Mouse (Mus musculus) forebrain, embryonic 15.5 days (tissue): Measurements from ENCODE around the gene Aurkb. TPM values are rescaled to one million over a fixed set of nuclear protein-coding genes. Genes with fewer than 3 reads are reported as not detected.

Experiments
- ATAC-seq: fragments of 200-750 bp; cut with Nextera tagmentation; replicated peaks from 2 replicates; pipeline ENCODE4 v1.8.0; 2017; ENCODE audit warnings: mild to moderate bottlenecking, moderate TSS enrichment, moderate library complexity
- H3K27ac ChIP-seq: fragments of 300-500 bp; sonication (generic); replicated peaks from 2 replicates; pipeline ENCODE4 v1.5.1; 2015; ENCODE audit warnings: mild to moderate bottlenecking, inconsistent platforms
- H3K27me3 ChIP-seq: fragments of 300-500 bp; sonication (generic); 2 replicates; pipeline ENCODE4 v1.6.1; 2015; ENCODE audit warnings: inconsistent platforms
- H3K36me3 ChIP-seq: fragments of 300-500 bp; sonication (generic); 2 replicates; pipeline ENCODE4 v1.6.1; 2015; ENCODE audit warnings: mild to moderate bottlenecking, inconsistent platforms
- H3K4me1 ChIP-seq: fragments of 300-500 bp; sonication (generic); 2 replicates; pipeline ENCODE4 v1.6.1; 2015; ENCODE audit warnings: inconsistent platforms
- H3K4me2 ChIP-seq: fragments of 300-500 bp; sonication (generic); replicated peaks from 2 replicates; pipeline ENCODE4 v1.6.1; 2015; ENCODE audit warnings: mild to moderate bottlenecking, inconsistent platforms
- H3K4me3 ChIP-seq: fragments of 300-500 bp; sonication (generic); 2 replicates; pipeline ENCODE4 v1.5.1; 2015; ENCODE audit warnings: mild to moderate bottlenecking, inconsistent platforms
- H3K9ac ChIP-seq: fragments of 300-500 bp; sonication (generic); replicated peaks from 2 replicates; pipeline ENCODE4 v1.6.1; 2015; ENCODE audit warnings: mild to moderate bottlenecking, inconsistent platforms
- H3K9me3 ChIP-seq: fragments of 300-500 bp; sonication (generic); 2 replicates; pipeline ENCODE4 v1.6.1; 2016; ENCODE audit warnings: inconsistent platforms
- WGBS: fragments of 180-500 bp; shearing (Covaris S2); methylation state at CpG from one replicate; pipeline ENCODE4 v1.1.7; 2015; ENCODE audit warnings: mixed read lengths; 5-methylcytosine and 5-hydroxymethylcytosine counted together
- polyA plus RNA-seq: library from polyadenylated mRNA; unstranded; fragments of >200 nt; fragmentation: Nextera tagmentation; extraction: Ambion mirVana; gene quantifications from 2 replicates; pipeline ENCODE4 v1.2.1, GENCODE M21; 2015

The Aurkb gene
- polyA plus RNA-seq, 1 experiment from 2014 or later: 68.3 TPM

GRCm38 (mm10) chr11:69078041-69078440, 32.6 kb downstream of the Aurkb start:
- WGBS: 89% methylated on average over 6 of the region's 6 CpGs
- no peak overlapping the region for H3K4me2 ChIP-seq

GRCm38 (mm10) chr11:69078805-69079438, 33.5 kb downstream of the Aurkb start:
- 78% methylated on average over 5 of the region's 5 CpGs for WGBS
- no peak overlapping the region for H3K27ac ChIP-seq
- no peaks in the 10 kb centered on the region for H3K9me3 ChIP-seq
- H3K4me2 ChIP-seq: no peak overlapping the region
- H3K4me1 ChIP-seq: peaks cover 5% of the 10 kb centered on the region
- ATAC-seq: no peak
- no peaks in the 10 kb centered on the region for H3K27me3 ChIP-seq
- no peak overlapping the region for H3K9ac ChIP-seq
- H3K36me3 ChIP-seq: no peaks in the 10 kb centered on the region
- H3K4me3 ChIP-seq: no peak overlapping the region

More at GRCm38 (mm10) chr11:69078041-69078440, 32.6 kb downstream of the Aurkb start:
- Histone ChIP-seq H3K27me3 (no peaks in the 10 kb centered on the region), H3K9ac (no peak overlapping the region), H3K9me3 (no peaks in the 10 kb centered on the region), H3K4me1 (peaks cover 11% of the 10 kb centered on the region), H3K27ac (no peak overlapping the region), H3K36me3 (no peaks in the 10 kb centered on the region), H3K4me3 (no peak overlapping the region)
- ATAC-seq: no peak

GRCm38 (mm10) chr11:69080102-69080854, 34.8 kb downstream of the Aurkb start:
- Histone ChIP-seq H3K9me3 (no peaks in the 10 kb centered on the region), H3K4me3 (no peak overlapping the region), H3K27ac (no peak overlapping the region), H3K9ac (no peak overlapping the region), H3K4me1 (no peaks in the 10 kb centered on the region), H3K27me3 (no peaks in the 10 kb centered on the region), H3K36me3 (no peaks in the 10 kb centered on the region), H3K4me2 (no peak overlapping the region)
- 82% methylated on average over 15 of the region's 15 CpGs for WGBS
- ATAC-seq: no peak

- no peak for ATAC-seq
- H3K4me3 ChIP-seq: no peak overlapping the region
- H3K27ac ChIP-seq: no peak overlapping the region
- H3K36me3 ChIP-seq: no peaks in the 10 kb centered on the region
- H3K4me1 ChIP-seq: no peaks in the 10 kb centered on the region
- no peak overlapping the region for H3K9ac ChIP-seq
- 87% methylated on average over 8 of the region's 8 CpGs for WGBS
- no peaks in the 10 kb centered on the region for H3K9me3 ChIP-seq
- no peak overlapping the region for H3K4me2 ChIP-seq
- H3K27me3 ChIP-seq: no peaks in the 10 kb centered on the region
Observed at GRCm38 (mm10) chr11:69080855-69081222, 35.4 kb downstream of the Aurkb start.

- Histone ChIP-seq H3K9ac (no peak overlapping the region), H3K4me1 (no peaks in the 10 kb centered on the region), H3K4me3 (no peak overlapping the region), H3K27me3 (no peaks in the 10 kb centered on the region), H3K36me3 (no peaks in the 10 kb centered on the region), H3K9me3 (no peaks in the 10 kb centered on the region), H3K27ac (no peak overlapping the region), H3K4me2 (no peak overlapping the region)
- 86% methylated on average over 7 of the region's 7 CpGs for WGBS
- ATAC-seq: no peak
Observed at GRCm38 (mm10) chr11:69081613-69082012, 36.2 kb downstream of the Aurkb start.

- WGBS: 64% methylated on average over 6 of the region's 6 CpGs
- H3K4me2 ChIP-seq: no peak overlapping the region
- peaks cover 20% of the 10 kb centered on the region for H3K4me1 ChIP-seq
- H3K9ac ChIP-seq: no peak overlapping the region
- no peaks in the 10 kb centered on the region for H3K27me3 ChIP-seq
- ATAC-seq: no peak
- no peak overlapping the region for H3K27ac ChIP-seq
- H3K4me3 ChIP-seq: no peak overlapping the region
- no peaks in the 10 kb centered on the region for H3K36me3 ChIP-seq
- H3K9me3 ChIP-seq: no peaks in the 10 kb centered on the region
Observed at GRCm38 (mm10) chr11:69085608-69086007, 40.2 kb downstream of the Aurkb start.

- Histone ChIP-seq H3K4me3 (no peak overlapping the region), H3K4me2 (no peak overlapping the region), H3K9ac (no peak overlapping the region), H3K36me3 (peaks cover 2% of the 10 kb centered on the region; the same call in 1 of the 2 replicates), H3K27me3 (no peaks in the 10 kb centered on the region), H3K27ac (no peak overlapping the region), H3K4me1 (peaks cover 27% of the 10 kb centered on the region), H3K9me3 (no peaks in the 10 kb centered on the region)
- no peak for ATAC-seq
- WGBS: 68% methylated on average over 6 of the region's 6 CpGs
Observed at GRCm38 (mm10) chr11:69086390-69086789, 40.9 kb downstream of the Aurkb start.

- H3K4me2 ChIP-seq: no peak overlapping the region
- WGBS: 35% methylated on average over 4 of the region's 4 CpGs
- ATAC-seq: no peak
- peaks cover 9% of the 10 kb centered on the region; the same call in 1 of the 2 replicates for H3K36me3 ChIP-seq
- H3K4me3 ChIP-seq: no peak overlapping the region
- no peaks in the 10 kb centered on the region for H3K27me3 ChIP-seq
- H3K9me3 ChIP-seq: no peaks in the 10 kb centered on the region
- no peak overlapping the region for H3K9ac ChIP-seq
- peaks cover 31% of the 10 kb centered on the region for H3K4me1 ChIP-seq
- no peak overlapping the region for H3K27ac ChIP-seq
Observed at GRCm38 (mm10) chr11:69087082-69087481, 41.6 kb downstream of the Aurkb start.

GRCm38 (mm10) chr11:69087597-69087996, 42.1 kb downstream of the Aurkb start:
- WGBS: 67% methylated on average over 2 of the region's 2 CpGs
- peak overlapping the region; percentile 100; the same call in 1 of the 2 replicates for H3K9ac ChIP-seq
- no peaks in the 10 kb centered on the region for H3K9me3 ChIP-seq
- H3K27ac ChIP-seq: peak overlapping the region; percentile 94
- H3K4me3 ChIP-seq: no peak overlapping the region; the same call in 1 of the 2 replicates
- no peak for ATAC-seq
- peaks cover 31% of the 10 kb centered on the region for H3K4me1 ChIP-seq
- H3K27me3 ChIP-seq: no peaks in the 10 kb centered on the region
- peaks cover 10% of the 10 kb centered on the region; the same call in 1 of the 2 replicates for H3K36me3 ChIP-seq
- no peak overlapping the region; the same call in 1 of the 2 replicates for H3K4me2 ChIP-seq

GRCm38 (mm10) chr11:69088103-69088855, 42.8 kb downstream of the Aurkb start, which contains the start of gene Vamp2:
Gene Vamp2, plus strand, starts transcription at chr11:69088490.
- ATAC-seq: peak; percentile 88
- under 1% methylated on average over 67 of the region's 67 CpGs for WGBS
- H3K27ac ChIP-seq: peak within 1 kb of the TSS; percentile 94
- no peaks in the 10 kb centered on the region for H3K27me3 ChIP-seq
- peaks cover 31% of the 10 kb centered on the region for H3K4me1 ChIP-seq
- H3K9me3 ChIP-seq: no peaks in the 10 kb centered on the region
- peak within 1 kb of the TSS; percentile 84 for H3K4me2 ChIP-seq
- peak within 1 kb of the TSS; percentile 100 for H3K9ac ChIP-seq
- peak within 1 kb of the TSS; percentile 95 for H3K4me3 ChIP-seq
- peaks cover 10% of the 10 kb centered on the region; the same call in 1 of the 2 replicates for H3K36me3 ChIP-seq

GRCm38 (mm10) chr11:69088856-69089615, 43.6 kb downstream of the Aurkb start:
- peaks cover 10% of the 10 kb centered on the region; the same call in 1 of the 2 replicates for H3K36me3 ChIP-seq
- H3K4me3 ChIP-seq: peak overlapping the region; percentile 95
- no peaks in the 10 kb centered on the region for H3K9me3 ChIP-seq
- ATAC-seq: peak; percentile 30; the same call in 1 of the 2 replicates
- 10% methylated on average over 25 of the region's 25 CpGs for WGBS
- H3K9ac ChIP-seq: peak overlapping the region; percentile 100
- H3K4me2 ChIP-seq: peak overlapping the region; percentile 84
- H3K4me1 ChIP-seq: peaks cover 34% of the 10 kb centered on the region
- peak overlapping the region; percentile 94 for H3K27ac ChIP-seq
- no peaks in the 10 kb centered on the region for H3K27me3 ChIP-seq
